Mouse (Mus musculus) thymus, adult 2 months (tissue): ENCODE results near the gene Tanc1. TPM values are rescaled to one million over a fixed set of nuclear protein-coding genes. Genes with fewer than 3 reads are reported as not detected.

ENCODE experiments used
- DNase-seq: peaks from one replicate; pipeline ENCODE4 v3.0.0; 2021
- H3K27ac ChIP-seq: fragments of 200-500 bp; 2 replicates; pipeline ENCODE4 v1.5.1; 2012; ENCODE audit warnings: low read length, control low read depth; ENCODE audit not compliant: control insufficient read depth, insufficient read depth
- H3K27me3 ChIP-seq: fragments of 200-500 bp; 2 replicates; pipeline ENCODE4 v1.6.1; 2012; ENCODE audit warnings: mild to moderate bottlenecking, low read length, moderate library complexity, mixed read lengths; ENCODE audit not compliant: control insufficient read depth, insufficient read depth
- H3K36me3 ChIP-seq: fragments of 200-500 bp; 2 replicates; pipeline ENCODE4 v1.6.1; 2012; ENCODE audit warnings: mild to moderate bottlenecking, low read length, moderate library complexity; ENCODE audit not compliant: control insufficient read depth, insufficient read depth
- H3K4me1 ChIP-seq: fragments of 200-500 bp; replicated peaks from 2 replicates; pipeline ENCODE4 v1.6.1; 2012; ENCODE audit warnings: low read length; ENCODE audit not compliant: control insufficient read depth, insufficient read depth
- H3K4me3 ChIP-seq: fragments of 200-500 bp; 2 replicates; pipeline ENCODE4 v1.5.1; 2012; ENCODE audit warnings: mild to moderate bottlenecking, low read length, control low read depth, moderate library complexity; ENCODE audit not compliant: control insufficient read depth, insufficient read depth
- CTCF ChIP-seq: fragments of 200-500 bp; IDR thresholded peaks from 2 replicates; pipeline ENCODE4 v1.5.1; 2012; ENCODE audit warnings: mild to moderate bottlenecking, control low read depth, low read length, moderate library complexity, borderline replicate concordance; ENCODE audit not compliant: control insufficient read depth, poor library complexity, insufficient read depth; ENCODE audit errors: extremely low read depth
- POLR2A ChIP-seq: fragments of 200-500 bp; IDR thresholded peaks from 2 replicates; pipeline ENCODE4 v1.6.1; 2012; ENCODE audit warnings: mild to moderate bottlenecking, low read length, control low read depth, moderate library complexity; ENCODE audit not compliant: control insufficient read depth, poor library complexity, insufficient read depth; ENCODE audit errors: extremely low read depth
- WGBS: fragments of 180-500 bp; shearing (Covaris S2); methylation state at CpG from one replicate; pipeline ENCODE4 v1.1.7; 2018; 5-methylcytosine and 5-hydroxymethylcytosine counted together
- polyA plus RNA-seq: library from polyadenylated mRNA; depleted of rRNA; stranded (reverse); fragments of >200 nt; gene quantifications from 2 replicates; pipeline ENCODE4 v1.2.3, GENCODE M21; 2012

Tanc1 gene
- polyA plus RNA-seq, 1 experiment: 7.3 TPM

- TF ChIP-seq POLR2A (no peak), CTCF (no peak)
- H3K4me1 ChIP-seq: no peaks in the 10 kb centered on the region
- no peak for DNase-seq
- no peak overlapping the region for H3K27ac ChIP-seq
- H3K4me3 ChIP-seq: no peak overlapping the region
- 96% methylated on average over 6 of the region's 6 CpGs for WGBS
- H3K27me3 ChIP-seq: no peaks in the 10 kb centered on the region
- H3K36me3 ChIP-seq: no peaks in the 10 kb centered on the region
Observed at GRCm38 (mm10) chr2:59583961-59584360, 27.9 kb upstream of the Tanc1 start.

- Histone ChIP-seq H3K27ac (no peak overlapping the region), H3K36me3 (no peaks in the 10 kb centered on the region), H3K27me3 (no peaks in the 10 kb centered on the region), H3K4me3 (no peak overlapping the region), H3K4me1 (no peaks in the 10 kb centered on the region)
- TF ChIP-seq CTCF: no peak
- no peak for TF ChIP-seq POLR2A
- WGBS: 88% methylated on average over 10 of the region's 10 CpGs
- no peak for DNase-seq
Observed at GRCm38 (mm10) chr2:59587387-59588095, 24.3 kb upstream of the Tanc1 start.

- H3K4me3 ChIP-seq: no peak overlapping the region
- 97% methylated on average over 3 of the region's 3 CpGs for WGBS
- no peaks in the 10 kb centered on the region for H3K36me3 ChIP-seq
- no peak for DNase-seq
- TF ChIP-seq POLR2A (no peak), CTCF (no peak)
- no peaks in the 10 kb centered on the region for H3K27me3 ChIP-seq
- H3K27ac ChIP-seq: no peak overlapping the region
- H3K4me1 ChIP-seq: no peaks in the 10 kb centered on the region
Observed at GRCm38 (mm10) chr2:59588096-59588405, 23.8 kb upstream of the Tanc1 start.

- 48% methylated on average over 7 of the region's 7 CpGs for WGBS
- no peak overlapping the region for H3K27ac ChIP-seq
- no peaks in the 10 kb centered on the region for H3K36me3 ChIP-seq
Observed at GRCm38 (mm10) chr2:59593341-59593902, 18.4 kb upstream of the Tanc1 start.

GRCm38 (mm10) chr2:59594095-59594494 is 17.7 kb upstream of the Tanc1 start:
- no peak overlapping the region for H3K27ac ChIP-seq
- no peak for DNase-seq
- no peaks in the 10 kb centered on the region for H3K36me3 ChIP-seq
- 95% methylated on average over 6 of the region's 6 CpGs for whole genome bisulfite sequencing
- no peak for TF ChIP-seq CTCF
- TF ChIP-seq POLR2A: no peak
- H3K4me1 ChIP-seq: 0 out of 2 replicates have a peak, but pooled peaks cover 4% of the 10 kb centered on the region
- H3K27me3 ChIP-seq: no peaks in the 10 kb centered on the region
- no peak overlapping the region for H3K4me3 ChIP-seq

More at GRCm38 (mm10) chr2:59593341-59593902, 18.4 kb upstream of the Tanc1 start:
- H3K4me1 ChIP-seq: no peaks in the 10 kb centered on the region
- DNase-seq: no peak
- TF ChIP-seq POLR2A (no peak), CTCF (no peak)
- H3K4me3 ChIP-seq: no peak overlapping the region
- no peaks in the 10 kb centered on the region for H3K27me3 ChIP-seq

- TF ChIP-seq POLR2A (no peak), CTCF (no peak)
- WGBS: 88% methylated on average over 8 of the region's 8 CpGs
- Histone ChIP-seq H3K27me3 (no peaks in the 10 kb centered on the region), H3K27ac (no peak overlapping the region), H3K4me3 (no peak overlapping the region), H3K4me1 (peaks cover 10% of the 10 kb centered on the region), H3K36me3 (no peaks in the 10 kb centered on the region)
- no peak for DNase-seq
Observed at GRCm38 (mm10) chr2:59596545-59596944, 15.3 kb upstream of the Tanc1 start.

GRCm38 (mm10) chr2:59598286-59598685 is 13.6 kb upstream of the Tanc1 start:
- H3K4me3 ChIP-seq: no peak overlapping the region
- H3K4me1 ChIP-seq: peaks cover 10% of the 10 kb centered on the region
- DNase-seq: no peak
- no peak overlapping the region for H3K27ac ChIP-seq
- no peaks in the 10 kb centered on the region for H3K36me3 ChIP-seq
- no peak for TF ChIP-seq CTCF
- TF ChIP-seq POLR2A: no peak
- H3K27me3 ChIP-seq: no peaks in the 10 kb centered on the region
- WGBS: 97% methylated on average over 6 of the region's 6 CpGs
